Comparison of ENCODE assay signal across 11 mouse cellular contexts in the genomic region with DNA sequence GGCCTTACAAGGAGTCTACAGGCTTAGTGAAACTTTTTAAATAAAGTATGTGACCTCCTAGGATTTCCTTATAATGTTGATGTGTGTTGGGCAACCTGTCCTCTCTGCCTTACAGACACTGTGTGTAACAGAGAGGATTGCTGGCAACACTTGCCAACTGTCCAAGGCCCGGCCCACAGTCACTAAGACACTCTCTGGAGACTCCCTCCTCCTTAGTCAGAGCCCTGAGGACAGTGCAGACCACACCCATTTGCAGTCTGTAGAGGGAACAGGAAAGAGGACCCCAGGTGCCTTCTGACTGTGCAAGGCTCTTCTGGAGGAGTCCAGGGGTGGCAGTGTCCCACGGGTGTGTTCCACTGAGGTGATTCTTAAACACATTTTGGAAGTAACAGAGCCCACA.
"Had no signal": no experiment of that assay in that cellular context is flagged by ENCODE, and none has a peak within 500 bp of the region (broad histone marks: within the 10 kb centered on the region; RNA-seq: fewer than 3 reads in every experiment).

No protein-coding gene starts in this region.

- H3K9me3 ChIP-seq: liver, embryonic 15.5 days; neural tube, embryonic 12.5 days had no signal

- DNase-seq: kidney, postnatal 25 days; left cerebral cortex, postnatal 4 days; lung, adult 2 months; lung, postnatal 36 days; midbrain, embryonic 14.5 days; thymus, postnatal 4 days had no signal

- H3K9ac ChIP-seq: liver, embryonic 15.5 days; neural tube, embryonic 12.5 days had no signal

- H3K27me3 ChIP-seq: liver, embryonic 15.5 days had no signal

- H3K4me3 ChIP-seq: liver, embryonic 15.5 days; neural tube, embryonic 12.5 days had no signal

- H3K4me1 ChIP-seq: liver, embryonic 15.5 days; neural tube, embryonic 12.5 days had no signal

- ATAC-seq: lung, postnatal 0 days had no signal

- H3K4me2 ChIP-seq: liver, embryonic 11.5 days; liver, embryonic 15.5 days; neural tube, embryonic 12.5 days had no signal

- H3K36me3 ChIP-seq: liver, embryonic 15.5 days; neural tube, embryonic 12.5 days had no signal

- H3K27ac ChIP-seq: liver, embryonic 15.5 days; neural tube, embryonic 12.5 days; stomach, postnatal 0 days had no signal
